Mouse (Mus musculus) heart, adult 2 months (tissue): ENCODE data around the gene Trp73.

Experiments used
- CTCF ChIP-seq: fragments of 200-600 bp; IDR thresholded peaks from 2 replicates; pipeline ENCODE4 v1.8.1; 2022; ENCODE audit warnings: antibody characterized with exemption, mild to moderate bottlenecking, moderate library complexity
- POLR2A ChIP-seq: fragments of 200-500 bp; IDR thresholded peaks from 2 replicates; pipeline ENCODE4 v1.6.1; 2011; ENCODE audit warnings: mild to moderate bottlenecking, low read depth, low read length, control low read depth; ENCODE audit not compliant: insufficient read depth

- TF ChIP-seq CTCF: no peak
- TF ChIP-seq POLR2A: no peak; the same call in 1 of the 2 replicates
Observed at GRCm38 (mm10) chr4:154022407-154022806, 117.6 kb downstream of the Trp73 start.
